Mouse (Mus musculus) forebrain, postnatal 0 days (tissue): Measurements from ENCODE around the gene ccdc198. TPM values are rescaled to one million over a fixed set of nuclear protein-coding genes. Genes with fewer than 3 reads are reported as not detected.

Experiments
- ATAC-seq: fragments of 200-750 bp; cut with Nextera tagmentation; 2 replicates; pipeline ENCODE4 v1.8.0; 2017; ENCODE audit warnings: mild to moderate bottlenecking, moderate library complexity
- DNase-seq: peaks from one replicate; pipeline ENCODE4 v3.0.0-alpha.2; 2015
- H3K27ac ChIP-seq: fragments of 300-500 bp; sonication (generic); 2 replicates; pipeline ENCODE4 v1.5.1; 2014; ENCODE audit warnings: low read depth, mild to moderate bottlenecking, antibody characterized with exemption, low read length, moderate library complexity, mixed read lengths
- H3K27me3 ChIP-seq: fragments of 300-500 bp; sonication (generic); 2 replicates; pipeline ENCODE4 v1.6.1; 2014; ENCODE audit warnings: mild to moderate bottlenecking, low read length, mixed read lengths; ENCODE audit not compliant: insufficient read depth
- H3K36me3 ChIP-seq: fragments of 300-500 bp; sonication (generic); 2 replicates; pipeline ENCODE4 v1.6.1; 2014; ENCODE audit warnings: mild to moderate bottlenecking, moderate library complexity; ENCODE audit not compliant: insufficient read depth
- H3K4me1 ChIP-seq: fragments of 300-500 bp; sonication (generic); 2 replicates; pipeline ENCODE4 v1.6.1; 2014; ENCODE audit warnings: antibody characterized with exemption; ENCODE audit not compliant: insufficient read depth
- H3K4me2 ChIP-seq: fragments of 300-500 bp; sonication (generic); 2 replicates; pipeline ENCODE4 v1.6.1; 2014; ENCODE audit warnings: low read depth, mild to moderate bottlenecking, moderate library complexity
- H3K4me3 ChIP-seq: fragments of 300-500 bp; sonication (generic); 2 replicates; pipeline ENCODE4 v1.5.1; 2014; ENCODE audit warnings: low read depth, low read length, mixed read lengths
- H3K9ac ChIP-seq: fragments of 300-500 bp; sonication (generic); 2 replicates; pipeline ENCODE4 v1.6.1; 2014; ENCODE audit warnings: mild to moderate bottlenecking
- H3K9me3 ChIP-seq: fragments of 300-500 bp; sonication (generic); 2 replicates; pipeline ENCODE4 v1.6.1; 2016; ENCODE audit warnings: low read length
- CTCF ChIP-seq: sonication (generic); IDR thresholded peaks from 2 replicates; pipeline ENCODE4 v1.5.1; 2016; ENCODE audit warnings: antibody characterized with exemption, control low read depth, low read depth
- WGBS: fragments of 180-500 bp; shearing (Covaris S2); extraction: QIAGEN DNeasy Blood & Tissue Kit; methylation state at CpG from one replicate; pipeline ENCODE4 v1.1.7; 2014; 5-methylcytosine and 5-hydroxymethylcytosine counted together
- polyA plus RNA-seq: library from polyadenylated mRNA; unstranded; fragments of >200 nt; fragmentation: Nextera tagmentation; extraction: Ambion mirVana; gene quantifications from 2 replicates; pipeline ENCODE4 v1.2.1, GENCODE M21; 2015
- total RNA-seq: library from RNA; depleted of rRNA; stranded (reverse); fragments of >200 nt; gene quantifications from 2 replicates; pipeline ENCODE4 v1.2.3, GENCODE M21; 2014

Gene ccdc198
- total and polyA plus RNA-seq, 2 experiments from 2014 or later, result 0.16 TPM; not detected in 1

- DNase-seq (no peak), ATAC-seq (no peak)
- Histone ChIP-seq H3K36me3 (peaks cover 6% of the 10 kb centered on the region; the same call in 1 of the 2 replicates), H3K4me2 (no peak overlapping the region), H3K27ac (no peak overlapping the region), H3K9ac (no peak overlapping the region), H3K4me1 (no peaks in the 10 kb centered on the region), H3K4me3 (no peak overlapping the region), H3K27me3 (no peaks in the 10 kb centered on the region), H3K9me3 (no peaks in the 10 kb centered on the region)
- 96% methylated on average over 2 of the region's 2 CpGs for WGBS
- TF ChIP-seq CTCF, result no peak
Observed at GRCm38 (mm10) chr14:49197031-49197527, 48.2 kb downstream of the ccdc198 start.

- Histone ChIP-seq H3K27ac (no peak overlapping the region), H3K36me3 (peaks cover 14% of the 10 kb centered on the region)
- no peak for DNase-seq
Observed at GRCm38 (mm10) chr14:49186270-49186669, 59.0 kb downstream of the ccdc198 start.

GRCm38 (mm10) chr14:49179736-49180135 is 65.5 kb downstream of the ccdc198 start:
- no peak overlapping the region for H3K4me3 ChIP-seq
- H3K4me1 ChIP-seq, result peaks cover under 1% of the 10 kb centered on the region; the same call in 1 of the 2 replicates
- no peaks in the 10 kb centered on the region for H3K27me3 ChIP-seq
- TF ChIP-seq CTCF, result no peak
- H3K27ac ChIP-seq, result no peak overlapping the region
- DNase-seq (no peak), ATAC-seq (no peak)
- H3K36me3 ChIP-seq, result 0 out of 2 replicates have a peak, but pooled peaks cover 8% of the 10 kb centered on the region
- no peak overlapping the region for H3K4me2 ChIP-seq
- WGBS, result 81% methylated on average over 3 of the region's 3 CpGs
- H3K9ac ChIP-seq, result no peak overlapping the region
- H3K9me3 ChIP-seq, result no peaks in the 10 kb centered on the region

More at GRCm38 (mm10) chr14:49186270-49186669, 59.0 kb downstream of the ccdc198 start:
- WGBS, result 89% methylated on average over 2 of the region's 2 CpGs
- Histone ChIP-seq H3K4me1 (no peaks in the 10 kb centered on the region), H3K9ac (no peak overlapping the region), H3K4me3 (no peak overlapping the region), H3K27me3 (no peaks in the 10 kb centered on the region), H3K9me3 (no peaks in the 10 kb centered on the region), H3K4me2 (no peak overlapping the region)
- no peak for TF ChIP-seq CTCF
- no peak for ATAC-seq

GRCm38 (mm10) chr14:49173290-49174135 is 71.8 kb downstream of the ccdc198 start:
- Histone ChIP-seq H3K27ac (no peak overlapping the region), H3K36me3 (no peaks in the 10 kb centered on the region), H3K27me3 (no peaks in the 10 kb centered on the region), H3K4me1 (peaks cover 15% of the 10 kb centered on the region), H3K4me3 (peak overlapping the region; percentile 91), H3K9ac (peak overlapping the region; percentile 88), H3K9me3 (no peaks in the 10 kb centered on the region), H3K4me2 (peak overlapping the region; percentile 87)
- no peak for ATAC-seq
- WGBS, result 58% methylated on average over 16 of the region's 16 CpGs
- no peak for TF ChIP-seq CTCF
- DNase-seq, result no peak

- TF ChIP-seq CTCF, result no peak
- peak overlapping the region; percentile 87 for H3K4me2 ChIP-seq
- H3K4me3 ChIP-seq, result peak overlapping the region; percentile 91
- peak overlapping the region; percentile 88 for H3K9ac ChIP-seq
- H3K27me3 ChIP-seq, result no peaks in the 10 kb centered on the region
- no peaks in the 10 kb centered on the region for H3K9me3 ChIP-seq
- WGBS, result 2% methylated on average over 41 of the region's 46 CpGs
- peak overlapping the region; percentile 88 for H3K27ac ChIP-seq
- no peaks in the 10 kb centered on the region for H3K36me3 ChIP-seq
- peaks cover 15% of the 10 kb centered on the region for H3K4me1 ChIP-seq
- ATAC-seq (peak; percentile 90), DNase-seq (peak; percentile 69)
Observed at GRCm38 (mm10) chr14:49172582-49172988, 72.7 kb downstream of the ccdc198 start.

GRCm38 (mm10) chr14:49171867-49172581 is 73.2 kb downstream of the ccdc198 start, which contains the start of gene Naa30:
Gene Naa30, plus strand, starts transcription at chr14:49172226.
- DNase-seq (peak; percentile 93), ATAC-seq (peak; percentile 92)
- under 1% methylated on average over 58 of the region's 86 CpGs for WGBS
- Histone ChIP-seq H3K4me1 (peaks cover 15% of the 10 kb centered on the region), H3K9ac (peak within 1 kb of the TSS; percentile 88), H3K9me3 (no peaks in the 10 kb centered on the region), H3K27me3 (no peaks in the 10 kb centered on the region), H3K36me3 (no peaks in the 10 kb centered on the region), H3K4me3 (peak within 1 kb of the TSS; percentile 91), H3K27ac (peak within 1 kb of the TSS; percentile 88), H3K4me2 (peak within 1 kb of the TSS; percentile 87)
- TF ChIP-seq CTCF, result no peak
